Mouse (Mus musculus): Measurements from ENCODE around the gene Fat3.

DNA sequence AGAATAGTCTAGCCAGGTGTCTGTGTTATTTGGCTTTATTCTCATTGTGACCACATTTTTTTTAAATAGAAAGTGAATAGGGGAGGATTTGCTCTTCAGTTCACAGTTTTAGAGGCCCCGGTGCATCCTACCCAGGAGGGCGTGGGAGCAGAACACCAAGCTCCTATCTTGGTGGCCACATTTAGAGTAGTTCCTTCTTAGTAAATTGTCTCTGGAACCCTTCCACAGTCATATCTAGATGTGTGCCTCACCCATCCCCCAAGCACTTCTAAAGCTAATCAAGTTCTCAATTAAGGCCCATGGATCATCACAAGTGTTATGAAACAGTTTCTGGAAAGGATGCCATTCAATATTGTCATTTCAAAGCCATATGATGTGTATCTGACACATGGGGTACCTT lies 559.3 kb downstream of the Fat3 start:
- TF ChIP-seq CTCF (IDR thresholded peaks at IDR 0.05; ENCODE audit: low read depth, low read length) (no peak), POLR2A (IDR thresholded peaks at IDR 0.05; ENCODE audit: borderline replicate concordance, low read depth, low read length) (no peak)

Data from bone marrow macrophage, adult 2 months (primary cell).